Mouse (Mus musculus) stomach, embryonic 16.5 days (tissue): Measurements from ENCODE around the gene Kif18b. TPM values are rescaled to one million over a fixed set of nuclear protein-coding genes. Genes with fewer than 3 reads are reported as not detected.
A peak's percentile ranks its signal among the peaks of the same experiment; 100 is the strongest.

Source experiments
- ATAC-seq: fragments of 200-750 bp; cut with Nextera tagmentation; 2 replicates; pipeline ENCODE4 v1.8.0; 2017; ENCODE audit warnings: moderate number of reproducible peaks, moderate TSS enrichment; ENCODE audit not compliant: insufficient read depth, low FRiP score
- H3K27ac ChIP-seq: fragments of 300-500 bp; sonication (generic); 2 replicates; pipeline ENCODE4 v1.5.1; 2014; ENCODE audit warnings: low read length
- H3K27me3 ChIP-seq: fragments of 300-500 bp; sonication (generic); 2 replicates; pipeline ENCODE4 v1.6.1; 2014; ENCODE audit warnings: low read length, control low read depth, mixed read lengths; ENCODE audit not compliant: control insufficient read depth, insufficient read depth
- H3K36me3 ChIP-seq: fragments of 300-500 bp; sonication (generic); 2 replicates; pipeline ENCODE4 v1.6.1; 2014; ENCODE audit warnings: low read length; ENCODE audit not compliant: control insufficient read depth, insufficient read depth
- H3K4me1 ChIP-seq: fragments of 300-500 bp; sonication (generic); 2 replicates; pipeline ENCODE4 v1.6.1; 2014; ENCODE audit warnings: low read length, control low read depth, mixed read lengths; ENCODE audit not compliant: control insufficient read depth, insufficient read depth
- H3K4me2 ChIP-seq: fragments of 300-500 bp; sonication (generic); 2 replicates; pipeline ENCODE4 v1.6.1; 2014; ENCODE audit warnings: low read depth, low read length, mixed read lengths
- H3K4me3 ChIP-seq: fragments of 300-500 bp; sonication (generic); replicated peaks from 2 replicates; pipeline ENCODE4 v1.5.1; 2014; ENCODE audit warnings: mild to moderate bottlenecking, low read length
- H3K9ac ChIP-seq: fragments of 300-500 bp; sonication (generic); 2 replicates; pipeline ENCODE4 v1.6.1; 2014; ENCODE audit warnings: low read length
- H3K9me3 ChIP-seq: fragments of 300-500 bp; sonication (generic); replicated peaks from 2 replicates; pipeline ENCODE4 v1.6.1; 2016; ENCODE audit warnings: low read length, control low read depth; ENCODE audit not compliant: control insufficient read depth
- WGBS: fragments of 180-500 bp; shearing (Covaris S2); extraction: QIAGEN DNeasy Blood & Tissue Kit; methylation state at CpG from one replicate; pipeline ENCODE4 v1.1.7; 2014; 5-methylcytosine and 5-hydroxymethylcytosine counted together
- polyA plus RNA-seq: library from polyadenylated mRNA; unstranded; fragments of >200 nt; fragmentation: Nextera tagmentation; extraction: Ambion mirVana; gene quantifications from 2 replicates; pipeline ENCODE4 v1.2.1, GENCODE M21; 2015

Gene Kif18b
- polyA plus RNA-seq, 1 experiment from 2014 or later: 8.7 TPM

DNA sequence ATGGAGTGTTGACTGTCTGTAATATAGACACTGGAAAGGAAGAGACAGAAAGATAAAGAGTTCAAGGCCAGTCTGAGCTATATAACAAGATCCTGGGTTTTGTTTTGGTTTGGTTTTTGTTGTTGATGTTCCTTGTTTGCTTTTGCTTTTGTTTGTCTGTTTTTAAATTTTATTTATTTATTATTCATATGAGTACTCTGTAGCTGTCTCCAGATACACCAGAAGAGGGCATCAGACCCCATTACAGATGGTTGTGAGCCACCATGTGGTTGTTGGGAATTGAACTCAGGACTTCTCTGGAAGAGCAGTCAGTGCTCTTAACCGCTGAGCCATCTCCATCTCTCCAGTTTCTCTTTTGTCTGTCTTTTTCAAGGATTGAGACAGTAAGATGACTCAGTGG, 33.9 kb upstream of the Kif18b start:
- Histone ChIP-seq H3K4me1 (peaks cover 24% of the 10 kb centered on the region), H3K27ac (no peak overlapping the region), H3K4me3 (no peak overlapping the region), H3K4me2 (no peak overlapping the region), H3K9ac (no peak overlapping the region), H3K9me3 (no peaks in the 10 kb centered on the region), H3K36me3 (no peaks in the 10 kb centered on the region), H3K27me3 (no peaks in the 10 kb centered on the region)
- ATAC-seq: no peak
- 83% methylated on average over 1 of the region's 1 CpGs for WGBS

DNA sequence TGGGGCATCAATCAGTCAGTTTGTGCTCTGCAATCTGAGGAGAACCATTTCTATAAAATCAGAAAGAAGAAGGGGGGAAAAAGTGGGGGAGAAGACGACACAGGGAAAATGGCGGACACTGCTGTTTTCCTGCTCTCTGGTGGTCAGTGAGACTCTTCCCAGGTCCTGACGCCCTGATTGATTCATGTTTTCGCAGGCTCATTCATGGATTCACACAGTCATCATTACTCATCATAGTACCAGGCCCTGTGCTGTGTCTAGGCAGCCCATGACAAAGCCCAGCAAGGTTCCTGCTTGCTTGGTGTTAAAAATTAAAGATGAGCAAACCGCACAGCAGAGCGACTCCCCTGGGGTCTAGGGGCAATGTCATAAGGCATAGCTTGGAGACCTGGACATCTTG, 33.5 kb upstream of the Kif18b start:
- Histone ChIP-seq H3K4me2 (no peak overlapping the region), H3K36me3 (no peaks in the 10 kb centered on the region), H3K4me3 (no peak overlapping the region), H3K9ac (no peak overlapping the region), H3K4me1 (peaks cover 19% of the 10 kb centered on the region), H3K27ac (no peak overlapping the region), H3K27me3 (no peaks in the 10 kb centered on the region), H3K9me3 (no peaks in the 10 kb centered on the region)
- no peak for ATAC-seq
- 81% methylated on average over 6 of the region's 6 CpGs for WGBS

DNA sequence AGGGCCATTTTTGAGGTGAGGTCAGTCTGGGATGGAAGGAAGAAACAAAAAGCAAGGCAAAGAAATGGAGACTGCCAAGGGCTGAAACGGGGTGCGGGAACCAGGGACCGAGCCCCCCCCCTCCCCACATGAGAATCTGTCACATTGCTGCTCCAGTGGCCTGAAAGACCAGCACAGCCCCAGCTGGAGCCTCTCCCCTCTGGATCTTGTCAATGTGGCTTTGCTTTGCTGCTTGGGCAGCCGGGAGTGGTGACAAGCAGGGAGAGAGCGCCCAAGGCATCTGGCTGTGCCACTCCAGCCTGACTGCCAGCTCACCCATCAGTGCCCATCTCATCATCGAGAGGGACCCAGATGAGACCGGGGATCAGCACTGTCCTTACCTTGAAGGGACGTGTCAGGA, 32.8 kb upstream of the Kif18b start:
- H3K27ac ChIP-seq: peak overlapping the region; percentile 80
- ATAC-seq: no peak
- H3K4me3 ChIP-seq: no peak overlapping the region
- H3K9me3 ChIP-seq: no peaks in the 10 kb centered on the region
- H3K4me1 ChIP-seq: peaks cover 21% of the 10 kb centered on the region
- no peak overlapping the region for H3K4me2 ChIP-seq
- H3K27me3 ChIP-seq: no peaks in the 10 kb centered on the region
- no peaks in the 10 kb centered on the region for H3K36me3 ChIP-seq
- H3K9ac ChIP-seq: peak overlapping the region; percentile 48; the same call in 1 of the 2 replicates
- 61% methylated on average over 8 of the region's 8 CpGs for WGBS

DNA sequence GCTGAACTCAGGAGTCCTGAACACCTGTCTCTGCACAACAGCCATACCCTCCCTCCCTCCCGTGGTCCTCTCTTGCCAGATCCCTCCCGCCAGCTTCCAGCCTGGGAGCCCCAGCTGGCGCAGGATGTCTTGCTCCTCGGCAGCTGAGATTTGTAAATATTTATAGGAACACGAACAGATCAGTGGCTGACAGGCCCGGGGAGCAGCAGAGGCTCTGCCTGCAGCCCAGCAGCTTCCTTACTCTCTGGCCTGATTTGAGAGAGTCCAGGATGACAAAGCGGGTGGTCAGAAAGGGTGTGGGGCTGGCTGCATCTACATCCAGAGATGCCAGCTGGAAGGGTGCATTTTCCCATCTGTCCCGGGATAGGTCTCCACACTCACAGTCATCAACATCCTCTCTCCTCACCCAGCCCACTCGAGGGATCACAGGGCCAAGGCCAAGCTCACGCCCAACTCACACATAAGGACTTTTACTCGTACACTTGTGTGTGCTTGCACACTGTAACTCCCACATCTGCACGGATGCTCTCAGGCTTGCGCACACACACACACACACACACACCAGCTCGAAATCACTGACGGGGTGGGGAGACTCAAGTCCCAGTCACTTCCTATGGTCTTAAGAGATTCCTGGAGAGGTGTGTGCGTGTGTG, 32.2 kb upstream of the Kif18b start:
- H3K27me3 ChIP-seq: no peaks in the 10 kb centered on the region
- peaks cover 22% of the 10 kb centered on the region for H3K4me1 ChIP-seq
- peak overlapping the region; percentile 80 for H3K27ac ChIP-seq
- 23% methylated on average over 16 of the region's 16 CpGs for WGBS
- H3K4me2 ChIP-seq: no peak overlapping the region
- peak overlapping the region; percentile 48; the same call in 1 of the 2 replicates for H3K9ac ChIP-seq
- no peak overlapping the region for H3K4me3 ChIP-seq
- no peaks in the 10 kb centered on the region for H3K9me3 ChIP-seq
- peak; percentile 89 for ATAC-seq
- no peaks in the 10 kb centered on the region for H3K36me3 ChIP-seq

DNA sequence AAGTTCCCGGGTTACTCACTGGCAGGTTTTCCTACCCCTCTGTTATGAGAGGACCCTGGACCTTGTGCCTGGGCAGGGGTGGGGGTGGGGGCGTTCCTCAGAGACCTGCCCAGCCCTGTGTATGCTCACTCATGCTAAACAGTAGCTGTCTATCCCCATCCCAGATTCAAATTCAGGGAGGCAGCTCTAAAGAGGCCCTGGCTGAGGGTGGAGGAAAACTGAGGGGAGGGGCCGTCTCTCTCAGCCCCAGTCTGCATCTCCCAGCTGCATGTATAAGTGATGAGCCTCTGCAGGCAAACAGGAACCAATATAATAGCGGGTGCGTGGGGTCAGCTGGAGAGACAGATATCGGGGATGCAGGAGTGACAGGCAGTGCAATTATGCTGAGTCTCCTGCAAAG, 28.0 kb upstream of the Kif18b start:
- no peak overlapping the region for H3K27ac ChIP-seq
- ATAC-seq: no peak
- no peaks in the 10 kb centered on the region for H3K36me3 ChIP-seq
- peaks cover 11% of the 10 kb centered on the region; the same call in 1 of the 2 replicates for H3K27me3 ChIP-seq
- H3K4me2 ChIP-seq: no peak overlapping the region
- 27% methylated on average over 6 of the region's 6 CpGs for WGBS
- peaks cover 26% of the 10 kb centered on the region for H3K4me1 ChIP-seq
- no peaks in the 10 kb centered on the region for H3K9me3 ChIP-seq
- no peak overlapping the region for H3K9ac ChIP-seq
- no peak overlapping the region for H3K4me3 ChIP-seq

DNA sequence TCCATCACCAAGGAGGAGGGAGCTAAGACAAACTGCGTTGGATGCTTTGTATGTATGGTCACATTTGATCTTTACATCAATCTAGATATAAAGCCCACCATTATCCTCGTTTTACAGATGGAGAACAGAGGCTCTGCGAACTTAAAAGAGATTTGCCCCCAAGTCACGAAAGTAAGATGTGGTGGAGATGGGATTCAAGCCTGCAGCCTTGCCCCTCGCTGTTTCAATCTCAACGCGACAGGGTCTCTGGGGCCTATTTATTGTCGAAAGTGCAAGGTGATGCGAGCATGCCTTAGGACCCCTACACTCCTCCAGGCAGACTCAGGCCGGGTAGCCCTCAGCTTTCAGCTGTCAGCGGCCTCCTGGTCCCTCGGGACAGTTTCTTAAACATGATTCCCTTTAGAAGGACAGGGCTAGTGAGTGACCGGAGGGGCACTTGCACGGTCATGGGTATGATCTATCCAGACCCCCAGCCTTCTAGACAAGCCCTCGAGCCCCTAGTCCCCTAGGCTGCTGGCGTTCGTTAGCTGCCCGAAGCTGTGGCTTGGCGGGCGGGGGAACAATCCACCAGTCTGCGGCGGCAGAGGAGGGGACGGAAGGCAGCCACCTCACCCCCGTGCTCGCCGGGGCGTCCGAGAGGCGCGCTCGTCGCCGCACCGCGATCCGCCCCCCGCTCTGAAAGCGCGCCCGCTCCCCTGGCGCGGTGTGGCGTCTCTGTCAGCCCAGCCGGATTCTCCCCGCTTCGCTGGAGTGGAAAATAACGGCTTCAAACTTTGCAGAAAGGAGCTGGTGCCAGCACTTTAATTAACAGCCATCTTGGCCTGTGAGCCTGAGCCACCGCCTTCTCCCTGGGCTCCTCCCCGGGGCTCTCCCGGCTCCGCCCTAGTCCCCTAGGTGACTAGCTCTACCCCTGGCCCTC, 23.4 kb upstream of the Kif18b start:
- 4% methylated on average over 51 of the region's 51 CpGs for WGBS
- H3K27ac ChIP-seq: no peak overlapping the region
- H3K4me3 ChIP-seq: peak overlapping the region; percentile 50
- H3K36me3 ChIP-seq: no peaks in the 10 kb centered on the region
- H3K4me1 ChIP-seq: peaks cover 22% of the 10 kb centered on the region; the same call in 1 of the 2 replicates
- peak overlapping the region; percentile 61 for H3K4me2 ChIP-seq
- ATAC-seq: 0 out of 2 replicates have a peak, but pooled peaks have one; percentile 18
- no peaks in the 10 kb centered on the region for H3K9me3 ChIP-seq
- peaks cover 56% of the 10 kb centered on the region for H3K27me3 ChIP-seq
- H3K9ac ChIP-seq: peak overlapping the region; percentile 68

DNA sequence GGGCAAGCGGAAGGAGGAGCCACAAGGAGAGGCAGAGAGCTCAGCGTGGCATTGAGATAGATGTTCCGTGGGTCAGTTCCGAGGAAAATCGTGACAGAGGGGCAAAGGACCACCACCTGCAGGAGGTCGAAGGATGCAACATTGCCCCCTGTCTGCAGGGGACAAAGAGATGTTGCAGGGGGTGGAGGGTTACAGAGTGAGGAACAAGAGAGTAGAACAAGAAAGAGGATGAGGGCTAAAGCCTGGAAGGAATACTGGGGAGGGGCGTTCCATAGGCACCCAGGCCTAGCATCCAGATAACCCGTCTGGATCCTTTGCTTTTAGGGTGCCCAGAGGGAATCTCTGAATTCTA, 22.0 kb upstream of the Kif18b start:
- Histone ChIP-seq H3K27ac (no peak overlapping the region), H3K4me3 (peak overlapping the region; percentile 44), H3K27me3 (peaks cover 59% of the 10 kb centered on the region), H3K36me3 (no peaks in the 10 kb centered on the region), H3K9me3 (no peaks in the 10 kb centered on the region), H3K4me2 (peak overlapping the region; percentile 73), H3K9ac (no peak overlapping the region), H3K4me1 (peaks cover 15% of the 10 kb centered on the region; the same call in 1 of the 2 replicates)
- WGBS: 18% methylated on average over 8 of the region's 8 CpGs
- ATAC-seq: no peak

DNA sequence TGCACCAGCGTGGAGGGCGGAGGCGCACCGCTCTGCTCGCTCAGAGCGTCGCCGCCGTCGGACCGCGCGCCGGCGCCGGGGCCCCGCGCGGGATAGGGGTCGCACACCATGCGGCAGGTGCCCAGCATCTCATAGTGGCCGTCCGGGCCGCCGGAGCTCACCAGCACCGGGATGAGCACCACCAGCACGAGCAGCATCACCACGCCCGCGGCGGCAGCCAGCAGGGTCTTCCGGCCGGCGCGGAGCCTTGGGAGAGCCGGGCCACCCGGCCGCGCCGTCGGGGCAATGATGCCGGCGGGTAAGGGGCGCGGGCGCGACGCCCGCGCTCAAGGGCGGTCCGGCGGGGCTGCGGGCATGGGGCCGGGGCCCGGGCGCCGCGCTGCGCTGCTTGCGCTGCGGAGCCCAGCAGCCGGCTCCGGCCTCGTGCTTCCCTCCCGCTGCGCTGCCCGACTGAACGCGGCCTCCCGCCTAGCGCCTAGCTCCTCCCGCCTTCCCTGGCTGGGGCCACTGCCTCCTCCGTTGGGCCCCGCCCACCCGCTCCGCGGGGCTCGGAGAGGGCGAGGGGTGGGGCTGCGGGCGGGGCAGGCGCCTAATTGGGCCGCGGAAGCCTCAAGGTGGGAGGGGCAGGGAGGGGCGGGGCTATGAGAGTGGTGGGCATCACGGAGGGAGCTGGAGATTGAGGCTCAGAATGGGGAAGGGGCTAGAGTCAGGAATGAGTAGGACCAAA, 21.5 kb upstream of the Kif18b start, which contains the start of gene C1ql1:
Gene C1ql1, minus strand, starts transcription at position 424 of the 727 bp plus-strand sequence.
- Histone ChIP-seq H3K4me1 (peaks cover 15% of the 10 kb centered on the region; the same call in 1 of the 2 replicates), H3K36me3 (no peaks in the 10 kb centered on the region), H3K27ac (no peak within 1 kb of the TSS), H3K4me3 (peak within 1 kb of the TSS; percentile 44), H3K9ac (peak within 1 kb of the TSS; percentile 44), H3K4me2 (peak within 1 kb of the TSS; percentile 73), H3K27me3 (peaks cover 61% of the 10 kb centered on the region), H3K9me3 (no peaks in the 10 kb centered on the region)
- peak; percentile 95 for ATAC-seq
- under 1% methylated on average over 76 of the region's 87 CpGs for WGBS
